Mouse (Mus musculus) liver, embryonic 14.5 days (tissue): ENCODE data around the gene Mrpl43. TPM values are rescaled to one million over a fixed set of nuclear protein-coding genes. Genes with fewer than 3 reads are reported as not detected.

Source experiments
- ATAC-seq: fragments of 200-750 bp; cut with Nextera tagmentation; 2 replicates; pipeline ENCODE4 v1.8.0; 2017; ENCODE audit warnings: moderate number of reproducible peaks, mild to moderate bottlenecking, moderate library complexity; ENCODE audit not compliant: insufficient read depth
- DNase-seq, 3 experiments: peaks; one replicate each; pipeline ENCODE4 v3.0.0-alpha.2; 2012 to 2013; ENCODE audit warnings: low read depth in 3 of 3, low spot score in 3 of 3
- H3K27ac ChIP-seq: fragments of 300-500 bp; sonication (generic); 2 replicates; pipeline ENCODE4 v1.5.1; 2014; ENCODE audit warnings: moderate library complexity, mild to moderate bottlenecking, control low read depth, inconsistent platforms
- H3K27me3 ChIP-seq: fragments of 300-500 bp; sonication (generic); 2 replicates; pipeline ENCODE4 v1.6.1; 2014; ENCODE audit warnings: mild to moderate bottlenecking, low read length, moderate library complexity; ENCODE audit not compliant: control insufficient read depth, insufficient read depth
- H3K36me3 ChIP-seq: fragments of 300-500 bp; sonication (generic); replicated peaks from 2 replicates; pipeline ENCODE4 v1.6.1; 2014; ENCODE audit warnings: low read depth; ENCODE audit not compliant: control insufficient read depth, insufficient read depth
- H3K4me1 ChIP-seq, 2 experiments: fragments of 200-500 bp in 1 of 2; fragments of 300-500 bp in 1 of 2; sonication (generic) in 1 of 2; replicated peaks; 2 replicates each; pipeline ENCODE4 v1.6.1; 2012 to 2014; ENCODE audit warnings: antibody characterized with exemption in 1 of 2, inconsistent platforms in 1 of 2, low read length in 1 of 2; ENCODE audit not compliant: control insufficient read depth in 2 of 2, insufficient read depth in 2 of 2
- H3K4me2 ChIP-seq: fragments of 300-500 bp; sonication (generic); 2 replicates; pipeline ENCODE4 v1.6.1; 2014; ENCODE audit warnings: low read depth, mild to moderate bottlenecking, control low read depth, moderate library complexity
- H3K4me3 ChIP-seq, 2 experiments: fragments of 200-500 bp in 1 of 2; fragments of 300-500 bp in 1 of 2; sonication (generic) in 1 of 2; 2 replicates each; pipeline ENCODE4 v1.5.1; 2012 to 2014; ENCODE audit warnings: low read depth in 2 of 2, low read length in 2 of 2, mild to moderate bottlenecking in 2 of 2, control low read depth in 1 of 2, inconsistent platforms in 1 of 2, moderate library complexity in 1 of 2; ENCODE audit not compliant: insufficient read depth in 1 of 2
- H3K9ac ChIP-seq: fragments of 300-500 bp; sonication (generic); replicated peaks from 2 replicates; pipeline ENCODE4 v1.6.1; 2014; ENCODE audit warnings: mild to moderate bottlenecking, control low read depth, moderate library complexity
- H3K9me3 ChIP-seq: fragments of 300-500 bp; sonication (generic); 2 replicates; pipeline ENCODE4 v1.6.1; 2016; ENCODE audit warnings: low read length, mixed read lengths; ENCODE audit not compliant: control insufficient read depth
- CTCF ChIP-seq: IDR thresholded peaks from 2 replicates; pipeline ENCODE4 v1.5.1; 2016; ENCODE audit warnings: antibody characterized with exemption, low read depth, control low read depth
- EP300 ChIP-seq: IDR thresholded peaks from 2 replicates; pipeline ENCODE4 v1.6.1; 2016; ENCODE audit warnings: antibody characterized with exemption, low read depth
- WGBS: fragments of 180-500 bp; shearing (Covaris S2); extraction: QIAGEN DNeasy Blood & Tissue Kit; methylation state at CpG from one replicate; pipeline ENCODE4 v1.1.7; 2014; ENCODE audit not compliant: insufficient replicate concordance; 5-methylcytosine and 5-hydroxymethylcytosine counted together
- polyA plus RNA-seq, 2 experiments: library from polyadenylated mRNA; depleted of rRNA in 1 of 2; stranded (reverse) in 1 of 2; unstranded in 1 of 2; fragments of >200 nt; fragmentation: Nextera tagmentation in 1 of 2; extraction: Ambion mirVana in 1 of 2; gene quantifications; 2 replicates each; pipeline versions ENCODE4 v1.2.1 to v1.2.3; 2012 to 2014

Gene Mrpl43
- polyA plus RNA-seq, 2 experiments = 19.6 to 28.9 TPM

GRCm38 (mm10) chr19:44991031-44991430 is 15.2 kb downstream of the Mrpl43 start:
- no peak overlapping the region for H3K27ac ChIP-seq
- peaks cover 0 to 7% of the 10 kb centered on the region in 2 experiments; a peak in 1 of 4 replicates for H3K4me1 ChIP-seq
- H3K4me2 ChIP-seq = peak overlapping the region; percentile 40
- no peaks in the 10 kb centered on the region for H3K9me3 ChIP-seq
- DNase-seq (peak in 1 of 3 experiments; percentile 25), ATAC-seq (peak; percentile 35; the same call in 1 of the 2 replicates)
- no peaks in the 10 kb centered on the region for H3K36me3 ChIP-seq
- no peak for TF ChIP-seq EP300
- H3K9ac ChIP-seq = no peak overlapping the region
- H3K27me3 ChIP-seq = peaks cover 19% of the 10 kb centered on the region
- WGBS = 53% methylated on average over 8 of the region's 8 CpGs
- peak overlapping the region in 1 of 2 experiments; percentile 14; a peak in 1 of 4 replicates for H3K4me3 ChIP-seq

DNA sequence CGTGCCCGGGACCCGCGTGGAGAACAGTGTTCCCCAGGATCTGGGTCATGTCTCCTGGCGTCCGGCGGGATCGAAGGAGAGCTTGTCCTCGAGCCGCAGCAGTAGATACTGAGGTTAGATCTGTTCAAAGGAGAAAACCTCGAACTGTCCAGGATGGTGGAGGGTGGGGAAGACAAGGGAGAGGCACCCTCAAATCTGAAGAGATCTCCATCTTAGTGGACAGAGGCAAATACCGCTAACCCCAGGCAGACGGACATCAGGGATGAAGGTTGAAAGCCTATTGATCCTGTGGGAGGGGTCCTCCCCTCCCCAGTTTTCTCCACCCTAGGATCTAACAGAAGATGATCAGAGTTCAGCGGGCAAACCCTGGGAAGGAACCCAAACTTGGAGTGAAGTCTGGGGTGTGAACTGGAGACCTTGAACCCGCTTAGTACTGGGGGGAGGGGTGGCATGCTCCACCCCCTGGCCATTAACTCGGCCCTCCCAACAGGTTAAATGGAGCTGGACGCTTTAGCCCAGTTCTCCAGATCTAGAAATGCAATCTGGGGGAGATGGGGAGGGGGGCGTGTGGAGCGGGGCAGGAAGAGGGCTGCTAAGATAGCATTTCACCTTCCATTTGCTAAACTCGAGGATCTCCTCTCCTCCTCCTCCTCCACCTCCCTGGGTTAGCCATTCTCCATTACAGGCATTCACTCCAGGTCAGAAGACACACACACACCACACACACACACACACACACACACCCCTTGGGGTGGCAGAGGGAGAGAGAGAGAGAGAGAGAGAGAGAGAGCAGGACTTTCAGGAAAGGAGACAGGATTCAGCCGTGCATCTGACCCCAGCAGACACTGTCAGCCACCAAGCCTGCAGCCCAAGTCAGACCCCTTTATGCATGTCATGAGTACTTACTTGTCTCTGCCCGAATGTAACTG is 16.4 kb downstream of the Mrpl43 start:
- DNase-seq (no peak), ATAC-seq (no peak)
- no peak overlapping the region for H3K27ac ChIP-seq
- H3K9me3 ChIP-seq = no peaks in the 10 kb centered on the region
- no peaks in the 10 kb centered on the region for H3K36me3 ChIP-seq
- H3K4me2 ChIP-seq = peak overlapping the region; percentile 40
- TF ChIP-seq CTCF (no peak), EP300 (no peak)
- no peak overlapping the region; the same call in 1 of the 2 replicates for H3K9ac ChIP-seq
- peak overlapping the region; percentile 50 to 51 for H3K4me3 ChIP-seq
- H3K4me1 ChIP-seq = peaks cover 0 to 9% of the 10 kb centered on the region in 2 experiments; a peak in 1 of 4 replicates
- WGBS = 11% methylated on average over 22 of the region's 22 CpGs
- H3K27me3 ChIP-seq = peaks cover 19% of the 10 kb centered on the region

- Histone ChIP-seq H3K27me3 (peaks cover 19% of the 10 kb centered on the region), H3K36me3 (no peaks in the 10 kb centered on the region), H3K4me2 (peak within 1 kb of the TSS; percentile 40), H3K4me3 (peak within 1 kb of the TSS; percentile 50 to 51), H3K27ac (no peak within 1 kb of the TSS), H3K9me3 (no peaks in the 10 kb centered on the region), H3K9ac (no peak within 1 kb of the TSS; the same call in 1 of the 2 replicates), H3K4me1 (peaks cover 0 to 9% of the 10 kb centered on the region in 2 experiments; a peak in 1 of 4 replicates)
- DNase-seq (no peak), ATAC-seq (peak; percentile 32; the same call in 1 of the 2 replicates)
- TF ChIP-seq CTCF (peak; percentile 35; the same call in 1 of the 2 replicates), EP300 (no peak)
- 1% methylated on average over 46 of the region's 58 CpGs for WGBS
Measured at GRCm38 (mm10) chr19:44988831-44989566, 17.2 kb downstream of the Mrpl43 start, which contains the start of gene Sema4g. Gene Sema4g (plus strand): TSS chr19:44989101.

- no peaks in the 10 kb centered on the region for H3K9me3 ChIP-seq
- ATAC-seq (no peak), DNase-seq (no peak)
- no peak overlapping the region for H3K9ac ChIP-seq
- 34% methylated on average over 9 of the region's 9 CpGs for WGBS
- no peak for TF ChIP-seq EP300
- no peak for TF ChIP-seq CTCF
- H3K36me3 ChIP-seq = no peaks in the 10 kb centered on the region
- no peak overlapping the region for H3K27ac ChIP-seq
- H3K4me3 ChIP-seq = no peak overlapping the region
- peak overlapping the region; percentile 40 for H3K4me2 ChIP-seq
- peaks cover 19% of the 10 kb centered on the region for H3K27me3 ChIP-seq
- H3K4me1 ChIP-seq = peaks cover 0 to 9% of the 10 kb centered on the region in 2 experiments; a peak in 1 of 4 replicates
Measured at GRCm38 (mm10) chr19:44988321-44988720, 17.9 kb downstream of the Mrpl43 start.

- H3K4me2 ChIP-seq = no peak overlapping the region
- 52% methylated on average over 6 of the region's 6 CpGs for WGBS
- no peak overlapping the region for H3K27ac ChIP-seq
Measured at GRCm38 (mm10) chr19:44987851-44988250, 18.4 kb downstream of the Mrpl43 start.

More at GRCm38 (mm10) chr19:44987851-44988250, 18.4 kb downstream of the Mrpl43 start:
- ATAC-seq (no peak), DNase-seq (no peak)
- Histone ChIP-seq H3K9ac (no peak overlapping the region), H3K27me3 (peaks cover 19% of the 10 kb centered on the region), H3K4me1 (peaks cover 0 to 9% of the 10 kb centered on the region in 2 experiments; a peak in 1 of 4 replicates), H3K4me3 (no peak overlapping the region), H3K9me3 (no peaks in the 10 kb centered on the region), H3K36me3 (no peaks in the 10 kb centered on the region)
- TF ChIP-seq EP300 = no peak
- no peak for TF ChIP-seq CTCF
